Mouse (Mus musculus) CH12.LX (cell line): ENCODE measurements around the gene Hira. TPM values are rescaled to one million over a fixed set of nuclear protein-coding genes. Genes with fewer than 3 reads are reported as not detected.
A peak's percentile ranks its signal among the peaks of the same experiment; 100 is the strongest.

Experiments used
- DNase-seq: peaks from one replicate; pipeline ENCODE4 v3.0.0-alpha.2; 2013; ENCODE audit errors: extremely low read depth
- H3K27ac ChIP-seq: 2 replicates; pipeline ENCODE4 v1.5.1; 2012; ENCODE audit warnings: low read depth, mild to moderate bottlenecking, control low read depth, moderate library complexity; ENCODE audit not compliant: insufficient read depth
- H3K27me3 ChIP-seq: replicated peaks from 2 replicates; pipeline ENCODE3; 2012; ENCODE audit warnings: inconsistent platforms
- H3K36me3 ChIP-seq, 2 experiments: replicated peaks in 1 of 2; 2 replicates each; pipeline versions ENCODE3 to v1.6.1; 2012; ENCODE audit warnings: inconsistent platforms in 1 of 2, low read length in 1 of 2, mild to moderate bottlenecking in 1 of 2, mixed read lengths in 1 of 2, moderate library complexity in 1 of 2; ENCODE audit not compliant: control insufficient read depth in 1 of 2, insufficient read depth in 1 of 2
- H3K4me1 ChIP-seq, 2 experiments: 2 replicates each; pipeline ENCODE4 v1.6.1; 2012; ENCODE audit warnings: inconsistent platforms in 1 of 2, moderate library complexity in 1 of 2; ENCODE audit not compliant: insufficient read depth in 2 of 2, control insufficient read depth in 1 of 2
- H3K4me2 ChIP-seq: 2 replicates; pipeline ENCODE4 v1.6.1; 2012; ENCODE audit warnings: low read depth, mild to moderate bottlenecking, control low read depth; ENCODE audit not compliant: poor library complexity, insufficient read depth, severe bottlenecking
- H3K4me3 ChIP-seq, 3 experiments: fragments of 150-350 bp in 1 of 3; sonication (generic) in 1 of 3; replicated peaks in 1 of 3; 2 replicates each; pipeline versions ENCODE3 to v1.5.1; 2011 to 2012; ENCODE audit warnings: low read depth in 2 of 3, low read length in 2 of 3, mild to moderate bottlenecking in 2 of 3, moderate library complexity in 2 of 3, control low read depth in 1 of 3, improper control_type of control experiment in 1 of 3, inconsistent platforms in 1 of 3, mixed read lengths in 1 of 3; ENCODE audit not compliant: poor library complexity in 1 of 3
- H3K79me2 ChIP-seq: replicated peaks from 2 replicates; pipeline ENCODE4 v1.6.1; 2012; ENCODE audit warnings: mild to moderate bottlenecking, moderate library complexity; ENCODE audit not compliant: control insufficient read depth, poor library complexity, insufficient read depth, severe bottlenecking; ENCODE audit errors: extremely low read depth
- H3K9ac ChIP-seq: 2 replicates; pipeline ENCODE4 v1.6.1; 2012; ENCODE audit warnings: low read depth, mild to moderate bottlenecking, control low read depth, moderate library complexity; ENCODE audit not compliant: insufficient read depth
- H3K9me3 ChIP-seq: replicated peaks from 2 replicates; pipeline ENCODE3; 2012; ENCODE audit warnings: low read length, inconsistent platforms, mixed read lengths
- CHD1 ChIP-seq: IDR thresholded peaks from 2 replicates; pipeline ENCODE4 v1.6.1; 2012; ENCODE audit warnings: low read depth, low read length, improper control_type of control experiment, inconsistent platforms
- CTCF ChIP-seq, 2 experiments: IDR thresholded peaks in 1 of 2; conservative IDR thresholded peaks in 1 of 2; 2 replicates each; pipeline ENCODE4 v1.5.1; 2011 to 2012; ENCODE audit warnings: low read depth in 2 of 2, low read length in 2 of 2, improper control_type of control experiment in 1 of 2, inconsistent platforms in 1 of 2, mild to moderate bottlenecking in 1 of 2, moderate library complexity in 1 of 2
- EP300 ChIP-seq: IDR thresholded peaks from 2 replicates; pipeline ENCODE4 v1.6.1; 2011; ENCODE audit warnings: low read length, improper control_type of control experiment
- ETS1 ChIP-seq: conservative IDR thresholded peaks from 2 replicates; pipeline ENCODE4 v1.6.1; 2012; ENCODE audit warnings: low read depth, mild to moderate bottlenecking, inconsistent platforms, low read length, improper control_type of control experiment, moderate library complexity
- GABPA ChIP-seq: IDR thresholded peaks from 2 replicates; pipeline ENCODE4 v1.6.1; 2012; ENCODE audit warnings: low read depth, low read length, improper control_type of control experiment, inconsistent platforms; ENCODE audit not compliant: insufficient replicate concordance
- IRF4 ChIP-seq: IDR thresholded peaks from 2 replicates; pipeline ENCODE4 v1.6.1; 2014; ENCODE audit warnings: low read depth, mild to moderate bottlenecking, inconsistent platforms, low read length, improper control_type of control experiment
- JUN ChIP-seq: IDR thresholded peaks from 2 replicates; pipeline ENCODE4 v1.6.1; 2011; ENCODE audit warnings: low read depth, mild to moderate bottlenecking, low read length, improper control_type of control experiment, moderate library complexity; ENCODE audit not compliant: insufficient read depth
- KAT2A ChIP-seq: IDR thresholded peaks from 2 replicates; pipeline ENCODE4 v1.6.1; 2012; ENCODE audit warnings: low read length, improper control_type of control experiment, inconsistent platforms; ENCODE audit not compliant: insufficient replicate concordance
- MAFK ChIP-seq: IDR thresholded peaks from 2 replicates; pipeline ENCODE4 v1.6.1; 2011; ENCODE audit warnings: low read length, improper control_type of control experiment; ENCODE audit not compliant: insufficient replicate concordance
- MAX ChIP-seq: IDR thresholded peaks from 2 replicates; pipeline ENCODE4 v1.6.1; 2011; ENCODE audit warnings: low read length, improper control_type of control experiment
- MEF2A ChIP-seq: IDR thresholded peaks from 2 replicates; pipeline ENCODE4 v1.6.1; 2014; ENCODE audit warnings: low read depth, mild to moderate bottlenecking, inconsistent platforms, low read length, improper control_type of control experiment, borderline replicate concordance
- MXI1 ChIP-seq: IDR thresholded peaks from 2 replicates; pipeline ENCODE4 v1.6.1; 2011; ENCODE audit warnings: mild to moderate bottlenecking, low read depth, low read length, improper control_type of control experiment
- NRF1 ChIP-seq: IDR thresholded peaks from 2 replicates; pipeline ENCODE4 v1.6.1; 2014; ENCODE audit warnings: low read depth, mild to moderate bottlenecking, inconsistent platforms, low read length, improper control_type of control experiment, moderate library complexity
- TCF12 ChIP-seq: IDR thresholded peaks from 2 replicates; pipeline ENCODE4 v1.6.1; 2014; ENCODE audit warnings: low read depth, mild to moderate bottlenecking, inconsistent platforms, low read length, improper control_type of control experiment
- dilution Hi-C: fragments of 300-500 bp; cut with MboI; formaldehyde crosslinking; loops from 2 replicates; pipeline ENCODE4 v1.14.3; 2020; ENCODE audit warnings: low sequenced_read_pairs; ENCODE audit not compliant: extremely low pct_unique_long_range_greater_than_20kb, extremely low pct_ligation_motif_present
- in situ Hi-C: fragments of 300-500 bp; cut with MboI; formaldehyde crosslinking; loops from 3 replicates; pipeline ENCODE4 v1.14.3; 2019; ENCODE audit warnings: low sequenced_read_pairs, low pct_ligation_motif_present, low pct_unique_long_range_greater_than_20kb, mixed read lengths
- polyA plus RNA-seq: library from polyadenylated mRNA; unstranded; fragments of >175 nt; gene quantifications from 2 replicates; pipeline ENCODE4 v1.2.1, GENCODE M21; 2012; ENCODE audit warnings: low read depth; ENCODE audit not compliant: insufficient read length
- total RNA-seq, 2 experiments: library from RNA; depleted of rRNA; stranded (reverse); fragments of 300-350 nt in 1 of 2; fragments of >200 nt in 1 of 2; gene quantifications; 2 replicates each; pipeline ENCODE4 v1.2.3; 2012 to 2014

The Hira gene
- total and polyA plus RNA-seq, 3 experiments: 45.8 to 187 (median 125) TPM

- peak; percentile 48 for DNase-seq
- H3K27me3 ChIP-seq: no peaks in the 10 kb centered on the region
- H3K9ac ChIP-seq: no peak overlapping the region
- no peak overlapping the region for H3K4me3 ChIP-seq
- TF ChIP-seq TCF12 (peak; percentile 48; the same call in 1 of the 2 replicates), JUN (no peak), ETS1 (peak; percentile 25; the same call in 1 of the 2 replicates), CHD1 (no peak), CTCF (conservative IDR thresholded peaks at IDR 0.05 in 1 of 2, IDR thresholded peaks at IDR 0.05 in 1 of 2; ENCODE audit: low read depth in 2 of 2, low read length in 2 of 2) (no peak), EP300 (peak; percentile 70), KAT2A (0 out of 2 replicates have a peak, but pooled peaks have one; percentile 36), IRF4 (peak; percentile 55; the same call in 1 of the 2 replicates), MAFK (0 out of 2 replicates have a peak, but pooled peaks have one; percentile 17), MEF2A (peak; percentile 88), MXI1 (0 out of 2 replicates have a peak, but pooled peaks have one; percentile 21)
- H3K27ac ChIP-seq: no peak overlapping the region
- dilution Hi-C loops: no loop called here
- H3K4me2 ChIP-seq: no peak overlapping the region
- H3K9me3 ChIP-seq: peaks cover 23% of the 10 kb centered on the region
- in situ Hi-C loops: loop anchor here (25.0 kb wide), 1 partner anchor 424 kb away; no protein-coding TSS in a partner anchor
- peaks cover 4 to 43% of the 10 kb centered on the region in 2 experiments for H3K4me1 ChIP-seq
- H3K79me2 ChIP-seq: no peaks in the 10 kb centered on the region; the same call in 1 of the 2 replicates
- H3K36me3 ChIP-seq: peaks cover 42 to 76% of the 10 kb centered on the region in 2 experiments
Measured at GRCm38 (mm10) chr16:18963486-18963885, 86.6 kb downstream of the Hira start.

GRCm38 (mm10) chr16:18969420-18970128, 92.7 kb downstream of the Hira start:
- in situ Hi-C loops: loop anchor here (25.0 kb wide), 1 partner anchor 418 kb away; no protein-coding TSS in a partner anchor

More at GRCm38 (mm10) chr16:18969420-18970128, 92.7 kb downstream of the Hira start:
- peaks cover 0 to 11% of the 10 kb centered on the region in 2 experiments; a peak in 2 of 4 replicates for H3K4me1 ChIP-seq
- H3K27ac ChIP-seq: no peak overlapping the region
- peaks cover 14% of the 10 kb centered on the region for H3K9me3 ChIP-seq
- H3K27me3 ChIP-seq: no peaks in the 10 kb centered on the region
- H3K9ac ChIP-seq: no peak overlapping the region
- H3K79me2 ChIP-seq: no peaks in the 10 kb centered on the region; the same call in 1 of the 2 replicates
- no peak overlapping the region for H3K4me3 ChIP-seq
- peaks cover 49 to 90% of the 10 kb centered on the region in 2 experiments for H3K36me3 ChIP-seq
- no peak for DNase-seq
- TF ChIP-seq TCF12 (no peak), MAX (no peak), NRF1 (no peak), GABPA (no peak), CTCF (conservative IDR thresholded peaks at IDR 0.05 in 1 of 2, IDR thresholded peaks at IDR 0.05 in 1 of 2; ENCODE audit: low read depth in 2 of 2, low read length in 2 of 2) (no peak)
- H3K4me2 ChIP-seq: no peak overlapping the region
- dilution Hi-C loops: no loop called here
